Mouse (Mus musculus): ENCODE results near the gene Epb41l2. TPM values are rescaled to one million over a fixed set of nuclear protein-coding genes. Genes with fewer than 3 reads are reported as not detected.

Epb41l2 gene
- polyA plus RNA-seq, 1 experiment from 2014 or later: 23.1 TPM

DNA sequence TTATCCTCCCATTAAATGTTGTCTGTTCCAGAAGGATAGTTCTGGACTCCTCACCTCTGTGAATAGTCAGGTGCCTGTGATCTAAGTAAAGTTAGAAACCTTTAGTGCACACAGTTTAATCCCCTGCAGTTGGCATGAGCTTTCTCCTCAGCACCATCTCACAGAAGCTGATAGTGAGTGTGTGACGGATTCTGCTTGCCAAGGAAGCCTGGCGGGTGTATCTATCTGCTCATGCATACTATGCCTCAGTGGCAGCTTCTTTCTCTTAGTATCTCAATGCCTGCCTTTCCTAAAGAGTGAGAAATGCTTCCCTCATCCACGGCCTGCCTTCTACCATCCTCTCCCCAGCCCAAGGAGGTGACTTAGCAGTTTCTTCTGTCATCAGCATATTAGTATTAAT lies 103.1 kb downstream of the Epb41l2 start:
- WGBS: 82% methylated on average over 3 of the region's 3 CpGs
- H3K4me1 ChIP-seq (ENCODE audit: control insufficient read depth, insufficient read depth, low read length): 0 out of 2 replicates have a peak, but pooled peaks cover 3% of the 10 kb centered on the region
- H3K9me3 ChIP-seq (ENCODE audit: control insufficient read depth, low read length): no peaks in the 10 kb centered on the region
- no peak overlapping the region for H3K4me3 ChIP-seq (ENCODE audit: low read depth, low read length)
- H3K27me3 ChIP-seq (ENCODE audit: control insufficient read depth, insufficient read depth, low read length): no peaks in the 10 kb centered on the region
- ATAC-seq (ENCODE audit: low read depth): no peak
- H3K4me2 ChIP-seq (ENCODE audit: low read depth, low read length): no peak overlapping the region
- H3K36me3 ChIP-seq (ENCODE audit: control insufficient read depth, insufficient read depth, low read length): no peaks in the 10 kb centered on the region
- no peak overlapping the region for H3K9ac ChIP-seq (replicated peaks; ENCODE audit: low read depth, low read length)
- no peak overlapping the region for H3K27ac ChIP-seq (ENCODE audit: low read depth, low read length)

DNA sequence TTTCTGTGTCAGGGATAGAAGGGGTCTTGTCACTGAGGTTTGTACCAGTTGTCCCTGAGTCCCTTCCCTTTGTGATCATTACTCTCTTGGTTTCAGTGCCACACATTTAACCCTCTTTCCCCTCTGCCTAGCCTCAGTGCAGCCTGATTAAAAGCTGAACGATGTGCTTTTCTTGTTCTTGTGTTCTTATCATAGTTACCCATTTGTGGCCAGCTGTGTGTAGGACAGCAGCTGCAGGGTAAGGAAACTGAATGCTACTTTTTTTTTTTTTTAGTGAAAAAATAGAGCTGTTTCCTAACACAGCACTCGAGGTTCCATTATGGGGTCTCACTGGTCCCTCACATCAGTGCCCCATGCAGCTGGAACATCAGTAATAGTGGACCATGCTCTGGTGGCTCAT lies 106.9 kb downstream of the Epb41l2 start:
- Histone ChIP-seq H3K27me3 (ENCODE audit: control insufficient read depth, insufficient read depth, low read length) (no peaks in the 10 kb centered on the region), H3K9me3 (ENCODE audit: control insufficient read depth, low read length) (no peaks in the 10 kb centered on the region), H3K4me2 (ENCODE audit: low read depth, low read length) (no peak overlapping the region), H3K4me1 (ENCODE audit: control insufficient read depth, insufficient read depth, low read length) (0 out of 2 replicates have a peak, but pooled peaks cover 3% of the 10 kb centered on the region), H3K9ac (replicated peaks; ENCODE audit: low read depth, low read length) (no peak overlapping the region), H3K27ac (ENCODE audit: low read depth, low read length) (no peak overlapping the region), H3K4me3 (ENCODE audit: low read depth, low read length) (no peak overlapping the region), H3K36me3 (ENCODE audit: control insufficient read depth, insufficient read depth, low read length) (no peaks in the 10 kb centered on the region)
- 78% methylated on average over 2 of the region's 2 CpGs for WGBS
- no peak for ATAC-seq (ENCODE audit: low read depth)

DNA sequence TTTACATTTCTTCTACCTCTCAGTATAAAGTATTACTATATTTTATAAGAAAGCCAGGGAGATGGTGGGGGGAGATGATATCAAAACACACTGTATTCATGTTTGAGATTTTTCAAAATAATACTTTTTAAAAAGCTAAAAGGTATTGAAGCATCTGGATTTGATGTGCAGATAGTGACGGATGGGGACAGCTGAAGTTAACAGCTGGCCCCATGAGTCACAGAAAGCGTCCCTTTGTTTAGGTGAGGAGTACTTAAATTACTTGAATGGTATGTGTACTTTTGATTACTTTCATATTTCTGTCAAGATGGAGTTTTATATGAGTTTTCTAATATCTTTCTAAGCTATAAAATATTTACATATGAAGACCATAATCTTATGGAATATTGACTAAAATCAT lies 112.3 kb downstream of the Epb41l2 start:
- no peaks in the 10 kb centered on the region for H3K27me3 ChIP-seq (ENCODE audit: control insufficient read depth, insufficient read depth, low read length)
- no peak overlapping the region for H3K27ac ChIP-seq (ENCODE audit: low read depth, low read length)
- H3K4me1 ChIP-seq (ENCODE audit: control insufficient read depth, insufficient read depth, low read length): no peaks in the 10 kb centered on the region
- no peak overlapping the region for H3K9ac ChIP-seq (replicated peaks; ENCODE audit: low read depth, low read length)
- no peaks in the 10 kb centered on the region for H3K9me3 ChIP-seq (ENCODE audit: control insufficient read depth, low read length)
- H3K4me2 ChIP-seq (ENCODE audit: low read depth, low read length): no peak overlapping the region
- H3K36me3 ChIP-seq (ENCODE audit: control insufficient read depth, insufficient read depth, low read length): no peaks in the 10 kb centered on the region
- ATAC-seq (ENCODE audit: low read depth): no peak
- WGBS: 86% methylated on average over 2 of the region's 2 CpGs
- H3K4me3 ChIP-seq (ENCODE audit: low read depth, low read length): no peak overlapping the region

DNA sequence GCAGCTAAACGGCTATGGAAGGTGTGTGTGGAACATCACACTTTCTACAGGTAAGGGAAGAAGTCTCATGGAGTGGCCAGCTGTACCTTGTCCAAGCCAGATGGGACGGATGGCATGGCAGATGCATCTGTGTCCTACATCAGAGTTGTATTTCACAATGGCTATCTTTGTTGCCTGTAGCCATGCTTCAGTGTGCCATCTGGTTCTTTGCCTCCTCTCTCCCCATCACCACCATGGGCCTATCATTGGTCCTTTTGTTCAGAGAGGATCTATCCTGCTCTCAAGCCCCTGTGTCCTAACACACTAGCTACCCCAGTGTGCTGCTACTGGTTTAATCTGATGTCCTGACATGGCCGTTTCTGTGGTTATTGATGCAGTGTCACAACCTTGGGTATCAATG lies 120.1 kb downstream of the Epb41l2 start:
- WGBS: 91% methylated on average over 3 of the region's 3 CpGs
- H3K9ac ChIP-seq (replicated peaks; ENCODE audit: low read depth, low read length): no peak overlapping the region
- H3K9me3 ChIP-seq (ENCODE audit: control insufficient read depth, low read length): no peaks in the 10 kb centered on the region
- ATAC-seq (ENCODE audit: low read depth): no peak
- no peaks in the 10 kb centered on the region for H3K4me1 ChIP-seq (ENCODE audit: control insufficient read depth, insufficient read depth, low read length)
- no peak overlapping the region for H3K4me2 ChIP-seq (ENCODE audit: low read depth, low read length)
- H3K36me3 ChIP-seq (ENCODE audit: control insufficient read depth, insufficient read depth, low read length): no peaks in the 10 kb centered on the region
- H3K27ac ChIP-seq (ENCODE audit: low read depth, low read length): no peak overlapping the region
- H3K4me3 ChIP-seq (ENCODE audit: low read depth, low read length): no peak overlapping the region
- H3K27me3 ChIP-seq (ENCODE audit: control insufficient read depth, insufficient read depth, low read length): no peaks in the 10 kb centered on the region

DNA sequence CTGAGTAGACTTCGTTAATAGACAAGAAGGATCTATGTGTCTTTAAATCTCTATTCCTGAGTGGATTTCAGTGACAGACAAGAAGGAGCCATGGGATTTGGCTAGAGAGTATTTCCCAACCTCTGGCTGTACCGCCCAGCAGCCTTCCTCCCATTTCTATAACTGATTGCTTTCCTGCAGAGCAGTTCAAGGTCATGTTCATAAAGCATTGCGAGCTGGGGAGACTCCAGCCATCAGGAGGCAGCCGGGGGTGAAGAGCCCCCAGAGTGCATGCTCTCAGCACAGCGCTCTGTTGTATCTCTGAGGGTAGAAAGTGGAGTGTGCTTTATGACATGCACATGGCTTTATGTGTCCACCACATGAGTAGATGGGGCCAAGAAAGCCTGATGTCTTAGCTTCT lies 123.2 kb downstream of the Epb41l2 start:
- Histone ChIP-seq H3K27me3 (ENCODE audit: control insufficient read depth, insufficient read depth, low read length) (no peaks in the 10 kb centered on the region), H3K36me3 (ENCODE audit: control insufficient read depth, insufficient read depth, low read length) (no peaks in the 10 kb centered on the region), H3K4me1 (ENCODE audit: control insufficient read depth, insufficient read depth, low read length) (no peaks in the 10 kb centered on the region), H3K9me3 (ENCODE audit: control insufficient read depth, low read length) (no peaks in the 10 kb centered on the region), H3K4me2 (ENCODE audit: low read depth, low read length) (no peak overlapping the region), H3K27ac (ENCODE audit: low read depth, low read length) (no peak overlapping the region), H3K4me3 (ENCODE audit: low read depth, low read length) (no peak overlapping the region), H3K9ac (replicated peaks; ENCODE audit: low read depth, low read length) (no peak overlapping the region)
- ATAC-seq (ENCODE audit: low read depth): no peak
- WGBS: 57% methylated on average over 5 of the region's 5 CpGs

DNA sequence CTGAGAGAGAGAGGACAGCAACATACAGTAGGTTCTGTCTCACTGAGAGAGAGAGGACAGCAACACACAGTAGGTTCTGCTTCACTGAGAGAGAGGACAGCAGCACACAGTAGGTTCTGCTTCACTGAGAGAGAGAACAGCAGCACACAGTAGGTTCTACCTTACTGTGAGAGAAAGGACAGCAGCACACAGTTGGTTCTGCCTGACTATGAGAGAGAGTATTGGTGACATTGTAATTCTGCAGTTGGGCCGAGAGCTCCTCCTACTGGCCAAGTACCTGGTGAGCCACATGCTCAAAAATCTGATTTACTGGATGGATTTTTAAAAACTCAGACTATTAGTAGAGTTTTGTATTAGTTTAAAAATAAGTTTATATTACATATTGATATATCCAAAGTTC lies 128.9 kb downstream of the Epb41l2 start:
- H3K27me3 ChIP-seq (ENCODE audit: control insufficient read depth, insufficient read depth, low read length): no peaks in the 10 kb centered on the region
- H3K4me3 ChIP-seq (ENCODE audit: low read depth, low read length): no peak overlapping the region
- 12% methylated on average over 1 of the region's 1 CpGs for WGBS
- peak; percentile 85 for ATAC-seq (ENCODE audit: low read depth)
- H3K9ac ChIP-seq (replicated peaks; ENCODE audit: low read depth, low read length): no peak overlapping the region
- H3K9me3 ChIP-seq (ENCODE audit: control insufficient read depth, low read length): no peaks in the 10 kb centered on the region
- no peak overlapping the region for H3K4me2 ChIP-seq (ENCODE audit: low read depth, low read length)
- H3K36me3 ChIP-seq (ENCODE audit: control insufficient read depth, insufficient read depth, low read length): no peaks in the 10 kb centered on the region
- no peak overlapping the region for H3K27ac ChIP-seq (ENCODE audit: low read depth, low read length)
- no peaks in the 10 kb centered on the region for H3K4me1 ChIP-seq (ENCODE audit: control insufficient read depth, insufficient read depth, low read length)

DNA sequence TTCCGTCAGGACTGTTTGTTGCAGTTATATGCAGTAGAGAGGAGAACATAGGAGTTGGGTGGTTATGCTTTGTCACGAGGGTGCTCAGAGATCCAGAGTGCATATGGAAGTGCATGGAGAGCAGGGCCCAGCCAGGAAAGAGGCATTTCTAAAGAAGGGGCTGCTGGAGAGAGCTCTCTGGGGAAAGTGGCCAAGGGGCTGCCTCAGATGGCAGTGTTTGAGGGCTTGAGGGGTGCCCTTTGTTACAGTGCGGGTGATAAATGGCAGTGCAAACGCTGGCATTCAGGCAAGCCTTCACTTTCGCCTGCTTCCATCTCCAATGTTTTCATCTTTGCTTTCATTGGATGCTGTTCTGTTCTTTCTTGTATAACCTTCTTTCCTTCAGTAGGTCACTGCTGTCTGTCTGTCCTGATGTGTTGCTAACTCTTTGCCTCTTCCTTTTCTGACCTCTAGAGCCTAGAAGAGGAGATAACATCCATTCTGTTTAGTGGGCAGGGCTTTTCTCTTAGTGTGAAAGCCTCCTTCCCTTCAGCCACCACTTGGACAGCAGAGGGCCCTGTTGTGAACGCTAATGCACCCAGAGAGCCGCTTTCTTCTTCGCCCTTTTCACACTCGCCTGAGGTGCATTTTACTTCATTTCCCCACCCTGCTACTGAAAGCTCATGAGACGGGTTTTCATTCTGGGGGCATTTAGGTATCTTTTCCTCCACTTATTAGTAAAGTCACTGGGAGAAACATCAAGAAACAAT lies 139.9 kb downstream of the Epb41l2 start:
- no peak for ATAC-seq (ENCODE audit: low read depth)
- Histone ChIP-seq H3K4me3 (ENCODE audit: low read depth, low read length) (no peak overlapping the region), H3K9me3 (ENCODE audit: control insufficient read depth, low read length) (no peaks in the 10 kb centered on the region), H3K4me2 (ENCODE audit: low read depth, low read length) (no peak overlapping the region), H3K36me3 (ENCODE audit: control insufficient read depth, insufficient read depth, low read length) (no peaks in the 10 kb centered on the region), H3K27ac (ENCODE audit: low read depth, low read length) (no peak overlapping the region), H3K9ac (replicated peaks; ENCODE audit: low read depth, low read length) (no peak overlapping the region), H3K4me1 (ENCODE audit: control insufficient read depth, insufficient read depth, low read length) (no peaks in the 10 kb centered on the region), H3K27me3 (ENCODE audit: control insufficient read depth, insufficient read depth, low read length) (no peaks in the 10 kb centered on the region)
- 60% methylated on average over 10 of the region's 10 CpGs for WGBS

DNA sequence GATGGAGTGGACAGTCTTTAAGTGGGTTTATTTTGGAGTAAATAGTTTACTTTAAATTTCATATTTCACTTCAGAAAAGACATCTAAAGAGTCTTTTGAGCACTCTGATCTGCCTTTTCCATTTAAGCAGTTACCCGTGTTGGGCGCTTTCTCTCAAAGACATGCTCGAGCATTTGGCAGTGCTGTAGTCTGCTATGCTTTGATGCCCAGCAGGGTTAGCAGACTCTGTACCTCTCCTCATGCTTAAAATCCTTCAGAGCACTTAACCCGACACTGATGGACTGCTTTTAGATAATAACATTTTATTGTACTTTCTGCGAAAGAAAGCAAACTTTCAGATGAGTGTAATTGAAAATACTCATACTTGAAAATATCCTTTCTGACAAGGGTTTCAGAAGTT lies 143.7 kb downstream of the Epb41l2 start:
- H3K4me1 ChIP-seq (ENCODE audit: control insufficient read depth, insufficient read depth, low read length): no peaks in the 10 kb centered on the region
- no peaks in the 10 kb centered on the region for H3K36me3 ChIP-seq (ENCODE audit: control insufficient read depth, insufficient read depth, low read length)
- no peaks in the 10 kb centered on the region for H3K27me3 ChIP-seq (ENCODE audit: control insufficient read depth, insufficient read depth, low read length)
- no peak for ATAC-seq (ENCODE audit: low read depth)
- H3K4me2 ChIP-seq (ENCODE audit: low read depth, low read length): no peak overlapping the region
- no peak overlapping the region for H3K27ac ChIP-seq (ENCODE audit: low read depth, low read length)
- no peak overlapping the region for H3K9ac ChIP-seq (replicated peaks; ENCODE audit: low read depth, low read length)
- no peaks in the 10 kb centered on the region for H3K9me3 ChIP-seq (ENCODE audit: control insufficient read depth, low read length)
- WGBS: 96% methylated on average over 5 of the region's 5 CpGs
- no peak overlapping the region for H3K4me3 ChIP-seq (ENCODE audit: low read depth, low read length)

DNA sequence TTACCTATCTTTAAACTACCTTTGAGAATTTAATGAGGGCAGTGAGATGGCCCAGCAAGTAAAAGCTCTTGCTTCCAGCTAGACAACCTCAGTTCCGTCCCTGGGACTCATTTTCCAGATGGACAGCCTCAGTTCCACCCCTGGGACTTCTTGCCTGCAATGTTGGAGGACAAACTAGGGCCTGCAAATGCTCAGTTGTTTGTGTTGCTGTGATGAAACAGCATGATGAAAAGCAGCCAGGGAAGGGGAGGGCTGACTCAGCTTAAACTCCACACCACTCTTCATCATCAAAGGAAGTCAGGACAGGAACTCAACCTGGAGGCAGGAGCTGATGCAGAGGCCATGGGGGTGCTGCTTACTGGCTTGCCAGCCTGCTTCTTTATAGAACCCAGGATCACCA lies 154.2 kb downstream of the Epb41l2 start:
- H3K9ac ChIP-seq (replicated peaks; ENCODE audit: low read depth, low read length): no peak overlapping the region
- 59% methylated on average over 1 of the region's 1 CpGs for WGBS
- no peaks in the 10 kb centered on the region for H3K27me3 ChIP-seq (ENCODE audit: control insufficient read depth, insufficient read depth, low read length)

More for the DNA sequence above, 154.2 kb downstream of the Epb41l2 start:
- H3K4me3 ChIP-seq (ENCODE audit: low read depth, low read length): no peak overlapping the region
- no peak overlapping the region for H3K4me2 ChIP-seq (ENCODE audit: low read depth, low read length)
- no peaks in the 10 kb centered on the region for H3K36me3 ChIP-seq (ENCODE audit: control insufficient read depth, insufficient read depth, low read length)
- no peak overlapping the region for H3K27ac ChIP-seq (ENCODE audit: low read depth, low read length)
- H3K4me1 ChIP-seq (ENCODE audit: control insufficient read depth, insufficient read depth, low read length): no peaks in the 10 kb centered on the region
- H3K9me3 ChIP-seq (ENCODE audit: control insufficient read depth, low read length): no peaks in the 10 kb centered on the region
- no peak for ATAC-seq (ENCODE audit: low read depth)

Data from neural tube, embryonic 14.5 days (tissue).